In genomic region chr4:41387755-41388469, GRCm38 (mm10) we compare ENCODE assay signal across 11 mouse cellular contexts. TPM values are rescaled to one million over a fixed set of nuclear protein-coding genes. Genes with fewer than 3 reads are reported as not detected.
DNase-seq lines count a peak whose midpoint lies in the region; ATAC-seq and TF ChIP-seq lines count a peak whose summit lies in the region.
"Had no signal": no experiment of that assay in that cellular context is flagged by ENCODE, and none has a peak within 500 bp of the region (broad histone marks: within the 10 kb centered on the region; RNA-seq: fewer than 3 reads in every experiment).

No protein-coding gene starts in this region.

- H3K79me2 ChIP-seq in myocyte (ENCODE audit: control insufficient read depth, insufficient read depth), result peaks cover 23% of the 10 kb centered on the region

- no peaks in the 10 kb centered on the region for H3K4me1 ChIP-seq in forebrain, embryonic 10.5 days
- H3K4me1 ChIP-seq in forebrain, embryonic 14.5 days (ENCODE audit: control insufficient read depth, insufficient read depth, low read length), result no peaks in the 10 kb centered on the region
- H3K4me1 ChIP-seq: neural tube, embryonic 13.5 days had no signal

- intact Hi-C loops in heart, postnatal 14 days (cut with DNase I), result loop anchor here (2.0 to 5.0 kb wide), 2 partner anchors 39 to 336 kb away; partner anchors contain the start of gene Ubap1
- intact Hi-C loops in left cerebral cortex, postnatal 25 days (cut with DNase I), result no loop called here

- H3K4me3 ChIP-seq in forebrain, embryonic 10.5 days, result no peak overlapping the region
- no peak overlapping the region for H3K4me3 ChIP-seq in forebrain, embryonic 14.5 days (ENCODE audit: low read depth, low read length)
- H3K4me3 ChIP-seq in myocyte, result no peak overlapping the region
- H3K4me3 ChIP-seq: neural tube, embryonic 13.5 days had no signal

- no peak overlapping the region for H3K4me2 ChIP-seq in forebrain, embryonic 14.5 days (ENCODE audit: low read length)
- H3K4me2 ChIP-seq in myocyte (ENCODE audit: low read depth), result no peak overlapping the region
- H3K4me2 ChIP-seq: neural tube, embryonic 13.5 days had no signal

- H3K36me3 ChIP-seq in forebrain, embryonic 10.5 days (replicated peaks), result peaks cover 95% of the 10 kb centered on the region
- peaks cover 70% of the 10 kb centered on the region for H3K36me3 ChIP-seq in forebrain, embryonic 14.5 days (ENCODE audit: control insufficient read depth, insufficient read depth, low read length)
- H3K36me3 ChIP-seq in myocyte (ENCODE audit: control insufficient read depth, insufficient read depth), result peaks cover 57% of the 10 kb centered on the region

- 0 out of 2 replicates have a peak overlapping the region, but pooled peaks have one; percentile 21 for H3K27ac ChIP-seq in forebrain, embryonic 10.5 days
- no peak overlapping the region for H3K27ac ChIP-seq in forebrain, embryonic 14.5 days (ENCODE audit: low read depth, low read length)
- H3K27ac ChIP-seq: neural tube, embryonic 13.5 days had no signal

- H3ac ChIP-seq in myocyte (ENCODE audit: control insufficient read depth, insufficient read length), result no peak overlapping the region

- H3K9me3 ChIP-seq in forebrain, embryonic 10.5 days, result no peaks in the 10 kb centered on the region
- H3K9me3 ChIP-seq in forebrain, embryonic 14.5 days (replicated peaks; ENCODE audit: control insufficient read depth, low read length), result no peaks in the 10 kb centered on the region
- H3K9me3 ChIP-seq: neural tube, embryonic 13.5 days had no signal

- no peak for TF ChIP-seq POLR2A in myocyte (IDR thresholded peaks at IDR 0.05; ENCODE audit: insufficient read length, low read depth)

- no peak overlapping the region for H3K9ac ChIP-seq in forebrain, embryonic 14.5 days (ENCODE audit: low read length)
- H3K9ac ChIP-seq: neural tube, embryonic 13.5 days had no signal

- 91% methylated on average over 7 of the region's 7 CpGs for WGBS in forebrain, embryonic 10.5 days
- WGBS in forebrain, embryonic 14.5 days, result 86% methylated on average over 7 of the region's 7 CpGs

- no peak for ATAC-seq in forebrain, embryonic 14.5 days

- DNase-seq in forebrain, embryonic 10.5 days (ENCODE audit: extremely low spot score, low spot score), result no peak
- DNase-seq in forebrain, embryonic 14.5 days (ENCODE audit: low spot score), result no peak
- DNase-seq in c-Kit-negative CD71-positive TER-119-positive erythroid progenitor cells, embryonic 14.5 days (ENCODE audit: low read depth, low spot score), result peak; percentile 82
- peak; percentile 12 to 22 for DNase-seq in heart, postnatal 14 days
- DNase-seq in ovary, postnatal 36 days (ENCODE audit: low spot score), result no peak
- no peak for DNase-seq in left cerebral cortex, postnatal 25 days (ENCODE audit: low spot score in 2 of 2)
- DNase-seq in layer of hippocampus, adult 18-20 months (ENCODE audit: low spot score in 2 of 2), result no peak
- DNase-seq: adrenal gland, postnatal 14 days; lung, postnatal 36 days had no signal

- H3K27me3 ChIP-seq in forebrain, embryonic 10.5 days (ENCODE audit: poor library complexity, severe bottlenecking), result no peaks in the 10 kb centered on the region
- H3K27me3 ChIP-seq in forebrain, embryonic 14.5 days (replicated peaks; ENCODE audit: control insufficient read depth, insufficient read depth, low read length), result no peaks in the 10 kb centered on the region
- no peaks in the 10 kb centered on the region for H3K27me3 ChIP-seq in myocyte (ENCODE audit: control insufficient read depth, insufficient read depth, insufficient read length)
- H3K27me3 ChIP-seq: neural tube, embryonic 13.5 days had no signal

TF ChIP-seq in myocyte, 11 proteins besides CTCF, POLR2A, EP300 and RAD21:
- peak; percentile 35 for TF ChIP-seq POLR2AphosphoS2 (IDR thresholded peaks at IDR 0.05; ENCODE audit: insufficient read length, low read depth)
- TF ChIP-seq CEBPB (IDR thresholded peaks at IDR 0.05; ENCODE audit: insufficient read depth, poor library complexity, severe bottlenecking), result no peak
- TF ChIP-seq REST (IDR thresholded peaks at IDR 0.05; ENCODE audit: insufficient read depth, insufficient read length), result no peak

RNA-seq across cellular contexts. Expression of gene Ubap1, which starts 39.1 kb away (rescaled TPM):
- polyA plus RNA-seq in forebrain, embryonic 10.5 days (2016; fragmentation: Nextera tagmentation; extraction: Ambion mirVana), result 65.7 and 66.5 TPM in 2 replicates
- polyA plus RNA-seq in forebrain, embryonic 14.5 days (2014; fragmentation: Nextera tagmentation; extraction: Ambion mirVana), result 59.6 and 74.9 TPM in 2 replicates
- total RNA-seq in heart, postnatal 14 days (2021), result 10 to 100 TPM; 32.9 to 34.2 TPM
- polyA plus RNA-seq in myocyte (2012; fragmentation: generic; extraction: Trizol), result 29.2 TPM
- total RNA-seq in left cerebral cortex, postnatal 25 days (2021), result 10 to 100 TPM; 47.5 to 48.4 TPM
- 10 to 100 TPM; 53.7 to 54.0 TPM for total RNA-seq in layer of hippocampus, adult 18-20 months (2021)

Comparison
In these comparisons a context has a peak if more than half of its experiments do, and no peak if none do; other contexts are left out.
1. DNase-seq: peak in c-Kit-negative CD71-positive TER-119-positive erythroid progenitor cells, embryonic 14.5 days (single experiment) and heart, postnatal 14 days (2 of 2); none in forebrain, embryonic 10.5 days (single experiment), forebrain, embryonic 14.5 days (single experiment), ovary, postnatal 36 days (single experiment), left cerebral cortex, postnatal 25 days (0 of 2) and layer of hippocampus, adult 18-20 months (0 of 2).